Mouse (Mus musculus) kidney, postnatal 10 days (tissue): Measurements from ENCODE around the gene Trmt112.

Source experiments
- DNase-seq: peaks from one replicate; pipeline ENCODE4 v3.0.0; 2021; ENCODE audit warnings: mixed read lengths

The Trmt112 gene

GRCm38 (mm10) chr19:6926559-6927255 is 17.2 kb downstream of the Trmt112 start:
- peak; percentile 72 for DNase-seq

- DNase-seq, result no peak
Observed at GRCm38 (mm10) chr19:6928080-6928479, 18.6 kb downstream of the Trmt112 start.

- no peak for DNase-seq
Observed at GRCm38 (mm10) chr19:6931002-6931401, 21.5 kb downstream of the Trmt112 start.

- DNase-seq, result no peak
Observed at GRCm38 (mm10) chr19:6932018-6932417, 22.5 kb downstream of the Trmt112 start.

GRCm38 (mm10) chr19:6933102-6933435 is 23.6 kb downstream of the Trmt112 start:
- no peak for DNase-seq

- peak; percentile 58 for DNase-seq
Observed at GRCm38 (mm10) chr19:6933436-6934194, 24.1 kb downstream of the Trmt112 start.

GRCm38 (mm10) chr19:6934195-6934977 is 24.9 kb downstream of the Trmt112 start, which contains the start of gene Kcnk4:
TSS of gene Kcnk4 (minus strand) at chr19:6934515.
- DNase-seq, result no peak

- no peak for DNase-seq
Observed at GRCm38 (mm10) chr19:6936299-6936698, 26.8 kb downstream of the Trmt112 start.

- DNase-seq, result no peak
Observed at GRCm38 (mm10) chr19:6937541-6938465, 28.3 kb downstream of the Trmt112 start.

- no peak for DNase-seq
Observed at GRCm38 (mm10) chr19:6939106-6940002, 29.9 kb downstream of the Trmt112 start.

GRCm38 (mm10) chr19:6940396-6941351 is 31.2 kb downstream of the Trmt112 start:
- DNase-seq, result no peak

GRCm38 (mm10) chr19:6941372-6942248 is 32.1 kb downstream of the Trmt112 start, which contains the start of gene Bad:
TSS of gene Bad (plus strand) at chr19:6941861.
- peak; percentile 97 for DNase-seq

GRCm38 (mm10) chr19:6942249-6942691 is 32.8 kb downstream of the Trmt112 start, which contains the start of gene Gpr137:
TSS of gene Gpr137 (minus strand) at chr19:6942480.
- DNase-seq, result peak; percentile 97

- DNase-seq, result no peak
Observed at GRCm38 (mm10) chr19:6942764-6943163, 33.3 kb downstream of the Trmt112 start.

- no peak for DNase-seq
Observed at GRCm38 (mm10) chr19:6943709-6944108, 34.2 kb downstream of the Trmt112 start.

- no peak for DNase-seq
Observed at GRCm38 (mm10) chr19:6947742-6948141, 38.2 kb downstream of the Trmt112 start.

- no peak for DNase-seq
Observed at GRCm38 (mm10) chr19:6948186-6948585, 38.7 kb downstream of the Trmt112 start.

GRCm38 (mm10) chr19:6949532-6949931 is 40.0 kb downstream of the Trmt112 start:
- no peak for DNase-seq

GRCm38 (mm10) chr19:6949951-6950350 is 40.5 kb downstream of the Trmt112 start:
- DNase-seq, result no peak
